Mouse (Mus musculus): ENCODE data around the gene Fam20a.
"Not testable (repeated sequence)": the region's sequence is repeated elsewhere in the genome, so short reads cannot be mapped to it uniquely, and the experiment has no call there.

The Fam20a gene

DNA sequence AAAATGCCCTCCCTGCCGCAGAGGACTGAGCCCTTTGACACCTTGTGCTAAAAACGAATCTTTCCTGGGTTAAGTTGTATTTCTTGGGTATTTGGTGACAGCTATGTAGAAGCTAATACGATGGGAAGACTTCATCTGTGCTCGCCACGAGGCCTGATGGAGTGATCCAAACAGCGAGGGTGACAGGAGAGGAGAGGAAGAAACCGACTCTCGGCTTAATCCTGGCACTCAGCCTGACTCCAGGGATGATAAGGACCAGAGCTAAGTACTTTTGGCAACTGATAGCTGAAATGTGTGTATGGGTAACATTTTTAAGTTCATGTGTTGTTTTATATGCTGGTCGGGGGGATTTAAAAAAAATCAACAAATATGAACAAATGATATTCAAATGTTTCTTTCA, 41.1 kb downstream of the Fam20a start:
- DNase-seq (ENCODE audit: low spot score in 2 of 2): no peak

DNA sequence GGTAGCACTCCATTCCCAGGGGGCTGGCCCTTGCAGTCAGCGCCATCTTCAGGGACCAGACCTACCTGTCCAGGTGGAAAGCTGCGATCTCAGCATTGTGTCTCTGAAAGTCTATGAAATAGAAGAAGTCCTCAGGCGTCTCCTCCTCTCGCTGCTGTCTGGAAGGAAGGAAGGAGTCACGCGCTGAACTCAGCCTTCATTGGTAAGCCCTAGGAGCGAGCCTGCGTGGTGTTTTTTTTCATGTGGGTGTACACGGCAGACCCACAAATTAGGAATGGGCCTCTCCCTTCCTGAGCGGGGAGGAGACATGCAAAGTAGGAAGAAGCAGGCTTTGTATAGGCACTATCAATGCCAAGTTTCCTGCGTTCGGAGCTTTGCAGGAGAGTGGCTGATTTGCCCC, 43.8 kb downstream of the Fam20a start:
- no peak for DNase-seq (ENCODE audit: low spot score in 2 of 2)

DNA sequence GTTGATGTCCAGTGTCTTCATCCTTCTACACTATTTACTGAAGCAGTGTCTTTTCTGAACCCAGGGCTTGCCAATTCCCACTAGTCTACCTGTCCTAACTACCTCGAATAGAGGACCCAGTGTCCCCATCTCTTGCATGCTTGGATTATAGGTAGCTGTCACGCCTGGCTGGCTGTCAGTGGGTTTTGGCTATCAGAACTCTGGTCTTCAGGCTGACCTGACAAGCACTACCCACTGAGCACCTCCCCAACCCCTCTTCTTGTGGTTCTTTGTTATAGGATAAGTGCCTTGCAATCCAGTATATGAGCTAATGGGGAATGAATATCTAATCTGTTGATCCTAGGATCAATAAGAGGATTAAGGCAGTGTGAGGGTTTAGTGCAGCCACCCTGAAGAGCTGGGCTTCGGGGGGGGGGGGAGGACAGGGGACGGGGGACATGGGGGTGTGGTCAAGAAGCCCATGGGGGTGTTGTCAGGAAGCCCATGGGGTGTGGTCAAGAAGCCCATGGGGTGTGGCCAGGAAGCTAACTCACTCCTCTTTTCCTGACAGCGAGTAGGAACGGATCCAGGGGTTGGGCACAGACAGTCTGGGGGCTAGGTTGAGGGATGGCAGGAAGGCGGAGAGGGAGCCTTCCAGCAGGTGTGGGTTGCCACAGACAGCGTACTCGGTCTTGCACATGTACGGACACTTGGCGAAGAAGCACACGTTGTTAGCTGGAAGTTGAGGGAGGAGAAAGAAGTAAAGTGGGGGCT, 45.3 kb downstream of the Fam20a start:
- no peak for DNase-seq (ENCODE audit: low spot score in 2 of 2)

DNA sequence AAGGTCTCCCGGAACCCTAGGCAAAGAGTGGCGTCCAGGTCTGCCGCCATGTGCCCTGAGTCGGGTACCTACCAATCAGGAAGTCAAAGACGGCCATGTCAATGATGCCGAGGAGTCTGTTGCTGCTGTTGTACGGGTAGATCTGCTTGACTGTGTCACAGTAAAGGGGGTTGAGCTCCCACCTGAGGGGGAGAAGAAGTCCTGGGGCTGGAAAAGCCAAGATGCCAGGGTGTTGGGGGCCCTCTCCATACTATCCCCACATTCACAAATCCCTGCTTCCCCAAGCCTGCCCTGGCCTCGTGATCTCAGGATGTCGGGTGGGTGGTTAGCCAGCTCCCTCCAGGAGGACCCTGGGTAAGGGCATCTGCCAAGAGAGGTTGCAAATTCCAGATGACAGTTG, 46.3 kb downstream of the Fam20a start:
- DNase-seq (ENCODE audit: low spot score in 2 of 2): no peak

DNA sequence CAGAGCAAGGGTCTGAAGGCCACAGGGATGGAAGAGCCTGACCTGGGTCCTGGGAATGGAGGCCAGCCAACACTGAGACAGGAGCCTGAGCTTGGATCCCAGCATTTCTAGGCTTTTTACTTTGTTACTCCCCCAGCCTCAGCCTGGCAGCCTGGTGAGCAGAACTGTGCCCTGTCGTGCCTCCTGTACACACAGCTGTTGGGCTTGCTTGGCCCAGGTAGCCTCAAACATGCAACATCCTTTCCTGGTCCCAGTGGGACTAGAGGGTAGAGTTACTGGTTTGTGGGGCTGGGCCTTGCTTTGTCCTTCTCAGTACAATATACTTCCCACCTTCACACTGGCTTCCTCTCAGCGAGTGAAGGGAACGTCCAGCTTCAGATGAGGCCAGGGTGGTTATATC, 46.9 kb downstream of the Fam20a start:
- no peak for DNase-seq (ENCODE audit: low spot score in 2 of 2)

DNA sequence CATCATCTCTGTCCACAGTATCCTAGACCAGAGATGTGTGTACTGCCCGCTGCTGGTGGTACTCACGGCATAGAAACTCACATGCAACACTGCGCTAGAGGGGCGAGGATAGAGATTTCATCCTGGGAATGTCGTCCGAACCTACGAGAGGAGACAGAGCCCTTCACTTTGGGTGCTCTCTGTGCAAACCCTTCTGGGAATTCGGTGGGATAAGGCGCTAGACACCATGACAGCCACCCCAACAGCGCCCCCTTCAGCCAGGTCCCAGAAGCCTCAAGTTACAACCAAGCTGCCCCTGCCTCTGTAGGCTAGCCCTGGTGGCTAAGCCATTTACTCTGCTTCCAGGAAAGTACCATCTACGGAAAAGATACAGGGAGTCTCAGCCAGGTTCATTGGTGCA, 47.5 kb downstream of the Fam20a start:
- no peak for DNase-seq (ENCODE audit: low spot score in 2 of 2)

DNA sequence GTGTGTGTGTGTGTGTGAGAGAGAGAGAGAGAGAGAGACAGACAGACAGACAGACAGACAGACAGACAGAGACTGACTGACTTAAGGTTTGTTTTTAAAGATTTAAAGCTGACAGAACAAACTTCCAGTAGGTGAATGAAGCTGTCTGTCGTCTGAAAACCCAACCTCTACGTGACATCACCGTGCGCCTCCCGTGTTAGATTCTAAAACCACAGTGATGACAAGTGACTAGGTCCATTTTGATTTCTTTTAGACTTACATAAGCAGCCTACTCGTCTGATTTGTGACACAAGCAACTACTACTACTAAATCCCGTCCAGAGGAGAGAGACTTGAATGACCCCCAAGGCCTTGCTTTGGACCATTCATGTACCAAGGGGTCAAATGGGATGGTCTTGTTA, 48.3 kb downstream of the Fam20a start:
- no peak for DNase-seq (ENCODE audit: low spot score in 2 of 2)

DNA sequence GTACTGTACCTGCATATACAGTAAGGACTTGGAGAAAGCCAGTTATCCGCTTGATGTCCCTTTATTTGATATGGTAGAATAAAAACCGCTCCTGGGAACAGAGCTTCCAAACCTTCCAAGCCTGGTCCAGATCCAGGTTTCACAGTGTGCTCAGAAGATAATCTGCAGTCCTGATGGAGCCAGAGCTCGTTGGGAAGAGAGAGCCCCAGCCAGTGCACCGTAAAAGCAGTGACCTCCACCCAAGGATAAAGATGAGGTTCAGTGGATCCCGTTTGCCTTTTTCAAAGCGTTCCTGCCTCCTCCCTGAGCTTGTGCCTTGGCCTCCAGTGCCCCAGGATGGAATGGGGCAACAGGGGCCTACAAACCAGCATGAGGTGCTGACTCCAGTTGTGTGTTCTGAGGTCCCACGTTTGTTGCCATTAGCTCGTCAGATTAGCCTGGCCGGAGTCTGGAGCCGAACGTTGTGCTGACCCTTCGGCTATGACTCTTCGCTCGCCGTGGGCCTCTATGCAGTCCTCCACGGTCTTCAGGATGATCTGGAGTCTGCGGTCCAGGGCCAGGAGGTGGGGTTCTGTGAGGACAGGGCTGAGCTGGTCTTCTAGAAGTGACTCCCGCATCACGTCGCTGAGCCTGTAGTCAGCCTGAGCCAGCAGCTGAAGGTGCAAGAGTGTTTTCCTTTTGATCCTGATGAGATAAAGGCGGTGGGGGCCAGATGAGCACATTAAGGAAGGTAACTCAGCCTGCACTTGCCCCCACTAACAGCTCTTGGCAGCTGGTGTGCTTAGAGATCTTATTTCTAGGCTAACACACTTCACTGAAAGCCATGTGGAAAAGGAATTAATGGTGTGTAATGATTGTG, 49.0 kb downstream of the Fam20a start:
- DNase-seq (ENCODE audit: low spot score in 2 of 2): no peak

DNA sequence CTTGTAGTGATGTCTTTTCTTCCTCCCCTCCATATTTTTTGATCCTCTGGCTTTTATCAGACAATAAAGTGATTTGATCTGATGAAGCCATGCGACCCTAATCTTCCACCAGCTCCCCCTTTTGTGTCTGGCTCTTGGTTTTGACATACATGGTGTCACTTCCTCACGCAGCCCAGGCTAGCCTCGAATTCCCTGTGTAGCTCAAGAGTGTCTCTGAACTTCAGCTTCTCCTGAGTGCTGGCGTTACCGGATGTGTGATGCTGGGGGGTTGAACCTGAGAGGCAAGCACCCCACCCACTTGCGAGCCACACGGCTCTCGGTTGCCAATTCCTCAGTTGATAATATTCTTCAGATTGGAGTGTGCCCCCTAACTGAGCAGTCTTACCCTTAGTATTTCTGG, 49.7 kb downstream of the Fam20a start:
- DNase-seq (ENCODE audit: low spot score in 2 of 2): no peak

DNA sequence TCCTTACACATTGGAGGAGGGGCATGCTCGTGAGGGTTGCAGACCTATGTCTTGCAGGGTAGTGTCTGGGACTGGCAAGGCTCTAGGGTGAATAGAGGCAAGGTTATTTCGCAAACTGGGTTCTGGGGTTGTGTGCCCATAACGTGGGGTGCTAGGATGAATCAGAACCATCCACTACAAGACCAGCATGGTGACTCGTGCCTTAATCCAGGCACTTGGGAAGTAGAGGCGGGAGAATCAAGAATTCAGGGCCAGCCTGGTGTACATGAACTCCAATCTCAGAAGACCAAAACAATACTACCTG, 50.1 kb downstream of the Fam20a start:
- DNase-seq (ENCODE audit: low spot score in 2 of 2): no peak

DNA sequence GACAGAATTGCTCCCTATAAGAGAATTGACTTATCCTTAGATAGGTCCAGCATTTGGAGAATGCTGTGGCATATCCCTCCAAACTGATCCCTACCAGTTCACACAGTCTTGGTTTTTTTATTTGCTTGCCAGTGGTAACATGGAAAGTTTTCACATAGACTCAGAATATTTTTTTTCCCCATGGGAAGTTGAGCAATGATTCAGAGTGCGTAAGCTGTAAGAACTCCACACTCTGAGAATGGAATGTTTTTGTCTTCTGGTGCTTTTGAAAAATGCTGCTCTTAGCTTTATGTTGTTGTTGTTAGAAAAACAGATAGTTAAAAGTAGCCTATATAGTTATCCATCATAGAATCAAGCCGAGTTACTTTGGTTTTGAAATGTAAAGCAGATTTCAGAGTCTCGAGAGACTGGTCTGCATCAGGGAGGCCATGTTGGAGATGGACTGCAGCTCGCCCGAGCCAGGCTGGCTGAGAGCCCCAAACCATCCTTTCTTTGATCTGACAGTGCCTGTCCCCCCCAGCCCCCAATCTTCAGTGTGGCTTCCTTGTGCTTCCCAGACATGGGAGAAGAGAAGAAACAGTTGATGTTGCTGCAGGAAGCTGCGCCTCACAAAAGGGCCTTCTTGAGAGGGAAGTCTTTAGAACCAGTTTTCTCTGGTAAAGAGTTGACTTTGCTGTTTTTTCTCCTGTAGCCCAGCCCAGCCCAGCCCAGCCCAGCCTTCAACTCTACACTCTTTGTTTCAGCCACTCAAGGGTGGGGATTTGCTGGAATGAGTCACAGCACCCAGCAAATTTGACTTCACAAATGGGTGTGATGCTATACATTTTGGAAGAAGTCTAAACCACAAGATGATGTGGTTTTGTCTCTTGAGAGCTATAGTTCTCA, 50.7 kb downstream of the Fam20a start:
- DNase-seq (ENCODE audit: low spot score in 2 of 2): no peak

DNA sequence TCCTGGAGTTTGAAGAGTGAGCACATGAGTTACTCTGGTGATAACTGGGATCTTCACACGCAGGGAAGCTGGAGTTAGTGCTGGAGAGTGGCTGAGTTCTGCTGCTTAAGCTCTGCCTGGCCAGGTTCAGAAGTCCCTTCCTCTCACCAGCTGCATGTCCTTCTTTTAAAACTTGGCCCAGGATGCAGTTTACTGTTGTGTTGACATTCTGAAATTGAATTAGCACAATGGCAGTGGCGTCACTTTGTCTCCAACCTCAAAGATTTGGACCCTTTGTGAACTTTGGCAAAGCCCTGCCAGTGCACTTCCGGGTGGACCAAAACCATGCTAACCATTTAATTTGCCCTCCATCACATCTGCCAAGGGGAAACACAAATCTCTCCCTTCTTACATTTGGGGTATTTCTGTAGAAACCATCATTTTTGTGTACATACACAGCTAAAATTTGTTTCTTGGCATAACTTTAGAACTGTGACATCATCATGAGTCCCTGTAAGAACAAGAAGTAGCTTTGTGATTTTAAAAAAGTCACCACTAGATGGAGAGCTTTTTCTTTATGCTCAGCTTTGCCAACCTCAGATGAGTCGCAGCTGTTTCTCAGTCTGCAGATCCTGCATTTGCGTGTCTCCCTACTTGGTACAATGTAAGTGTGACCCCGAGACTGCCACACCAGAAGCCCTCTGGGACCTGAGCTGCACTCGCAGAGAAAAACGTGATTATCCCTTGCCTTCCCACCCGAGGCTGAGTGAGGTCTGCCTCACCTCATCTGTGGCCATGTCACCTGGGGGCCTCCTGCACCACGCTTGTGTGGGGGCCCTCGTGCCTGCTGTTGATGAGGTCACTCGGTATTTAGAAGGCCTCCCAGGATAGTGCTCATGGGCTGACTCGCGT, 51.8 kb downstream of the Fam20a start:
- no peak for DNase-seq (ENCODE audit: low spot score in 2 of 2)

DNA sequence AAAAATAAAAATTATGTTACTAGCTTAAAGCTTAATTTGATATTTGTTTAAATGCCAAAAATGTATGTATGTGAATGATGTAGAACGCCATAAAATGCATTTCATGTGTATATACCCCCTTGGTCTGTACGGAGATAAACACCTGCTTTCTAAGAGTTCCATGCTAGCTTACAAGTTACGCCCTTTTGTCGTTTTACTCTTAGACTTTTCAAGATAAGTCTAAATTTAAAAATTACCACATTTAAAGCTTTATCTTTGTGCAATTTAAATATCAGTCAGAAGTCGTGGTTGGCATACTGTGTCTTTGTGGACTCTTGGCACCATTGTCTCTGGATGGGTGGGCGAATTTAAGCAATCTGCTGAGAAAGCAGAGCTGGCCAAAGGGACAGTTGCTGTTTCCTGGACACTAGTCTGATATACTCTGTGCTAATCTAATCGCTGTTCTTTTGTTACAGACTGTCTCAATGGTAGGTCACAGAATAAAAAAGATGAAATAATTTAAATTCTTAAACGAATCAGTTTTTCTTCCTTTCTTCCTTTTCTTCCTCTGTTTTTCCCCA, 52.9 kb downstream of the Fam20a start:
- no peak for DNase-seq (ENCODE audit: low spot score in 2 of 2)

DNA sequence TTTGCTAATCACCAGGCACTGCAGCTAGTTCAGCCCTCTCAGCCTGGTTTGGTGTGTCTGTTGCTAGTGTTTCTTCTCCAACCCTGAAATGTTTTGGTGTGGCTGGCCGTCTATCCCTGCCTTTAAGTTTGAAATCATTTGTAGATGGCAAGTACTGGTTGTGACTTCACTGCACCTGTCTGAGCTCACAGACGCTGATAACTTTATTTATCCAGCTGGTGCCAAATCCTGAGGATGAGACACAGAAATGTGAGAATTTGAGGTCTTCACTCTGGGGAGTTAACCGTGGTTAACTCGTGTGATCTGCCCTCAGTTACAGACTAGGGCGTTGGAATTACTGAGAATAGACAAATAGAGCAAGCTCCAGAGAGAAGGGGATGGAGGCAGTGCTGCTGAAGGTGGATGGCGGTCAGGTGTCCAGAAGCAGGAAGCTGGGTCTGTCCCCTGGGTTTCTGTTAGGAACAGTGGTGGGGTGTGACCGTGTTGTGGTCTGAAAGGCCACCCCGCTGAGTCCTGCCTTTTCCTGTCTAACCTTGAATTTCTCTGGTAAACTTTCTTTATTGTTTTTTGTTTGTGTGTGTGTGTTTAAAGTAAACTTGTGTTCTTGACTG, 53.9 kb downstream of the Fam20a start:
- no peak for DNase-seq (ENCODE audit: low spot score in 2 of 2)

DNA sequence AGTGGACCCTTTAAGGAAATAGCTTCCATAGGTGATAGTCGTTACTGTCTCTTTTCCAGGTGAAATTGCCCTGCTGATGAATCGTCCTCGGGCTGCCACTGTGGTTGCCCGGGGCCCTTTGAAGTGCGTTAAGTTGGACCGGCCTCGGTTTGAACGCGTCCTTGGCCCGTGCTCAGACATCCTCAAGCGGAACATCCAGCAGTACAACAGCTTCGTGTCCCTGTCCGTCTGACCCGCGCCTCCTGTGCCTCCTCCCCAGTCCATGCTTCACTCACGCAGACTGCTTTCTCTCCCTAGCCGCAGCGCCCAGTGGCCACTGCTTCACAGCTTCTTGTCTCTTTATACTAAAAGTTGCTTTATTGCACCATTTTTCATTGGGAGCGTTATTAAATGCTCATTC, 54.7 kb downstream of the Fam20a start:
- no peak for DNase-seq (ENCODE audit: low spot score in 2 of 2)

DNA sequence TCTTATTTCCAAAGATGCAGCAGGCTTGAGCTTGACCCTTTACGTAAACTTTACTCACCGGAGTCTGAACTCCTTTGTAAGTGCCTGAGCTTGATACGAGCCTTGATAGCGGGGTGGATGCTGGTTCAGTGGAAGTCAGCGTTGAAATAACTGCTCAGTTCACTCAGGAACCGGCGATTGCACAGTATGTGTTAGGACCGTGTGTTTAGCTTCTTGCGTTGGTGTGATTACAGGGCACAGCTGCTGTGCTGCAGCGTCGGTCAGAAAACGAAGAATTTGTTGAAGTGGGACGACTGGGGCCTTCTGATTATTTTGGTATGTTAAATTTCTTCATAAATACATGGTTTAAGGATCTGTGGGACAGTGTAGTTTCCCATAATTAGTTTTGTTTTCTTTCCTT, 55.7 kb downstream of the Fam20a start:
- no peak for DNase-seq (ENCODE audit: low spot score in 2 of 2)

DNA sequence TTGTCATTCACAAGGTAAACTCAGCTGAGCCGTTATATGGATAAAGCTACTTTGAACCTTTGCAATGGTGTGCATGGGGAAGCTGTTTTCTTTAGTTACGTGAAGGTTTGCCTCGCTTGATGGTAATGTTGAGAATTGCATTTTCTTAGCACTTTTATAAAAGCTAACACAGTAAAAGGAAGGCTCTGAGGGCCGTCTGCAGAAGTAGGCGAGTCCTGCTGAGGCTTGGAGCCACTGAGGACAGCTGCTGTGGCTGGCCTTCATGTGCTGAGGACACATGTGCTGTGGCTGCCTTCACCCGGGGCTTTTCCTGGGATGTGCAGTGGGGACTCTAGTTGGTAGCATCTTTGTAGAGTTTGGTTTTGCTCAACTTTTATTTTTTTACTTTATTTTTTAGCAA, 56.7 kb downstream of the Fam20a start:
- no peak for DNase-seq (ENCODE audit: low spot score in 2 of 2)

DNA sequence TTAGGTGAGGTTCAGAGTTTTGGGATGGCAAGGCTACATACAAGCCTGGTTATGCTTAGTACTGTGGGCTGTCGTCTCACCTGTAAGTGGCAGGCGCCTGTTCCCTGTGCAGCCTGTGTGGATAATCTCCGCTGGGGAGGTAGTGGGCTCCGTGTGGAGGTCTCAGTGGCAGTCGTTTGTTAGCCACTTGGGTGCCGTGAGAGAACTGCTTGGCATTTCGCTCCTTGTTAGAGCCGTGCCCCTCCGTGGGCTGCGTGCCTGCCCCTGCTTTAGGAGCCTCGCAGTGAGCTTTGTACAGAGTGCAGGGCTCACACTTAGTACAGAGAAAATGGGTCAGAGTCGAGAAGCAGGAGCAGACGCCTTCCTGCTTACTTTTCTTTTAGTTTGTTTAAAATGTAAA, 57.8 kb downstream of the Fam20a start:
- no peak for DNase-seq (ENCODE audit: low spot score in 2 of 2)

DNA sequence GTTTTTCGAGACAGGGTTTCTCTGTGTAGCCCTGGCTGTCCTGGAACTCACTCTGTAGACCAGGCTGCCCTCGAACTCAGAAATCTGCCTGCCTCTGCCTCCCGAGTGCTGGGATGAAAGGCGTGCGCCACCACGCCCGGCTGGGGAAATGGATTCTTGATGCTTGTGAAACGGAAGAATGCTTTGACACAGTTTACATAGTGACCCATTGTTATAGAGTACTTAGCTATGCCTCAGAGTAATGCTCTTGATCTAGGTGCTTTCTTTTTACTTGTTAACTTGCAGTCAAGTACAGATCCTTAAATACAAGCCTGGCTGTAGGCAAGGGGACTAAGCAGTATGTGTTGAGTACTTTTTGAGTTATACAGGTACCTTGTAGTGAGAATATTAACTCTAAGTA, 61.6 kb downstream of the Fam20a start:
- not testable (repeated sequence) for DNase-seq (ENCODE audit: low spot score in 2 of 2)

DNA sequence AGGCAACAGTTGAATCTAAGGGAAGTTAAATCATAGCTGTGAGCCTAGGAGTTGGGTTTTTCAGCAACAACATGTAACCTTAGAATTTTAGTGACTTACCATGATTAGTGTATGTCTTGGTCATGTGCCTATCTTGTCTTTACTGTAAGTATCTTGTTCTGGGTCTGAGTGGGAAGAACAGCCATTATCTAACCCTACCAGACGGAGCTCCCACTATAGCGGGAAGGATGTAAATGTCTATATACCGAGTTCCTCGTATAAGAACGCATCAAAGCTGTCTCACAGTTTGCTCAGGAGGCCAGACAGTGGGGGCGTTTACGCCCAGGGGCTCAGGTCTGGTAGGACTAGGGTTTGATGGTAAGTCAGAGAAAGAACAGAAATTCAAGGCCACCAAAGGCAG, 65.8 kb downstream of the Fam20a start:
- no peak for DNase-seq (ENCODE audit: low spot score in 2 of 2)

DNA sequence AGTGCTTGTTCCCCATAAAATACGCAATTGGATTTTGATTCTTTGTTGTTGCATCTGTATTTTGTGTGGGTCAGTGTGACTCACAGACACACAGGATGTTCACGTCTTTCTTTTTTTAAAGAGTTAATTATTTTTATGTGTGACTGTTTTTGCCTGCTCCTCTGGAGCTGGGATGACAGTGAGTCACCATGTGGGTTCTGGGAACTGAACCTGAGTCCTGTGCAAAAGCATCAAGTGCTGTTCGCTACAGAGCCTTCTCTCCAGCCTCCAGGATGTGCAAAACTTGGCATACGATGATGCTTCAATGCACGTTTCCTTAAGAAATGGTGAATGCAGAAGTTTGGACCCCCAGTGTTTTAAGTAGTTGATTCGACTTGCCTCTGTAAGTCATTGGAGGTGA, 67.5 kb downstream of the Fam20a start:
- DNase-seq (ENCODE audit: low spot score in 2 of 2): no peak

Data from frontal cortex, postnatal 36 days (tissue).